Mouse (Mus musculus) spleen, adult 12 weeks (tissue): ENCODE results near the gene Add2.
A peak's percentile ranks its signal among the peaks of the same experiment; 100 is the strongest.

Experiments
- DNase-seq: peaks from one replicate; pipeline ENCODE4 v3.0.0; 2022; ENCODE audit warnings: low spot score

The Add2 gene

DNA sequence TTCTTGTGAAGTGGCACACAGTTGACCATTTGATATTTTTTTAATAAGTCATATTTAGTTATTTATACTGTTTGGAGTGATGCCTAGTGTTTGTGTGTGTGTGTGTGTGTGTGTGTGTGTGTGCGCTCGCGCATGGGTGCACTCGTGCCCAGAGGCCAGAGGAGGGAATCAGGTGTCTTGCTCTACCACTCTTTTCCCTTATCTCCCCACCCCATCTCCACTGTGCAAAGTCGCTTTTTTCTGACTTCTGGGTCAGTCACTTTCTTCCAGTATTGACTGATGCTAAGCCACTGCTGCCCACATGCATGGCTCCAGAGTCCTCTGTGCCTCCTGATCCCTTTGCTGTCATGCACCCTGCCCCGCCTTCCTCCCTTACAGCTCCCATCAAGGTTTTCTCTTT is 112.8 kb downstream of the Add2 start:
- no peak for DNase-seq

DNA sequence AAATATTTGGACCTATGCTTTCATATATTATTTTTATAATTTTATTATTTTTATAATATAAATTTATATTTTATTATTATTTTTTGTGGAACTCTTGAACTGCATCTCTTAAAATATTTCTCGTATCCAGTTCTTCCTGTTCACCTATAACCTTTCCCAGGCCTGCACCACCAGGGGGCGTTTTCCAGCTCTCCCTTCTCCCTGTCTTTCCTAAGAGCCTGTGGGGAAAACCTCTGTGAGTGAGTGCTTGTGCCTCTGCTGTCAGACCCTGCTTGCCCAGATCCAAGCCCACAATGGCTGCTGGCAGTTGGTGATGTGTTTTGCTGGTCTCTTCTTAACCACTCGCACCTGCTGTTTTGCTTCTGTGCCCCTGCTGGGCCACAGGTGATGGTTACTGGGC is 113.3 kb downstream of the Add2 start:
- peak; percentile 21 for DNase-seq

DNA sequence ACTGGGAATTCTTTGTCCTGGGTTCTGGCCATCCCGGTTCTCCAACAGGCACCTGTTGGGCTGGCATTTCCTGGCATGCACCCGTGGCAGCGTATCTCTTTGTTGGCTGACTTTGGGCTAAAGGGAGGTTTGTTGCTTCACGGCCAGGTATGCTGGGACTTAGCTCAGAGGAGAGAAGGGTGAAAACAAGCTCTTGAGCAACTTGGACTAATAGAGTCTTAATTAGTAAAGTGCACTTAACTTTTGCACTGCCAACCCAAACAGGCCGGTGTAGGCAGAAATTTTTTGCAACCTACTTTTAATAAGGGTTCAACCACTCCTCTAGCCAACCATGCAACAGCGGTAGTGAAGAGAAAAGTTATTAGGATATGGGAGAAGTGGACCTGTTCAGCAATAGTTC is 116.5 kb downstream of the Add2 start:
- no peak for DNase-seq

DNA sequence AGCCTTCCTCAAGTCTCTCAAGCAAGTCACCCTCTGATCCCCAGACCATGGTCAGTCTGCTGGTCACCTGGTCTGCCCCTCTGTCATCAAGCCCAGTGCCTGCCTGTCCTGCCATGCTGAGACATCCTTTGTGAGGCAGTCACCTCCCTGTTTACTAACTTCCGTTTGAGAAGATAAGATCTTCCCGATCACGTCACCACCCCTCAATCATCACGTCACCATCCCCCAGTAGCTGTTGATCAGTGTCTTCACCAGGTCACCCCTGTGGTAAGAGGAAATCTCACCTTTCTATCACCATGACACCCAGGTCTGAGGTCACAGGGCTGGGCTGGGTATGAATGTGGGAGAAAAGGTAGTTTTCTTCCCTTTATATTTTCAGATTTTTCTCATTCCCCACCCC is 120.0 kb downstream of the Add2 start:
- DNase-seq, result no peak

DNA sequence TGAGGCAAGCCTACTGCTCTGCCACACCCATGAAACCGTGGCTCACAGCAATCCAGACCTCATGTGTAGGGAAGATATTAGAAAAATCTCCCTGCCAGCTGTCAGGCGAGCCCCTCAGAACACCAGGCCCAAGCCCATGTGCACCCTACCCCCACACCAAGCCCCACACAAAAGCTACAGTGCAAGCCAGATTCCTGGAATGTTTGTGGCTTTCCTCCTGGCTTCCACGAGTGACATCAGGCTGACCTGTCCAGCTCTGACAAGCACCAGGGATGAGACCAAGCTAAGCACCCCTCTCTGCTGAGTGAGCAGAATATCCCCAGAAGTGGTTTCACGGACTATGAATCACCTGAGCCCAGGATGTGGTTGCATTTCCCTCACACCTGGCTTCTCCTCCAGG is 120.5 kb downstream of the Add2 start:
- DNase-seq, result no peak

DNA sequence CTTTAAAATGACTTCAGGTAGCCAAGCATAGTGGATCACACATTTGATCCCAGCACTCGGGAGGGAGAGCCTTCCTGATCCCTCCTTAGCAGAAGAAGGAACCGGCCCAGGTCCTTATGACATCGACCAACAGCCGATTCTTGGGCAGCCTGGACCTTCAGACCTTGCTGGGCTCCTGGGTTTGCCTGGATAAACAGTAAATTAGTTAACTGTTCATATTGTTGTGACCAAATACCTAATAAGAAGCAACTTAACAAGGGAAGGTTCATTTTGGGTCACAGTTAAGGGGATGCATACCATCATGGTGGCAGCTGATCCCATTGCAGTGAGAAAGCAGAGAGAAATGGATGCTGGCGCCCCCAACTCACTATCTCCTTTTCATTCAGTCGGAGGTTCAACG is 124.2 kb downstream of the Add2 start:
- DNase-seq, result no peak

DNA sequence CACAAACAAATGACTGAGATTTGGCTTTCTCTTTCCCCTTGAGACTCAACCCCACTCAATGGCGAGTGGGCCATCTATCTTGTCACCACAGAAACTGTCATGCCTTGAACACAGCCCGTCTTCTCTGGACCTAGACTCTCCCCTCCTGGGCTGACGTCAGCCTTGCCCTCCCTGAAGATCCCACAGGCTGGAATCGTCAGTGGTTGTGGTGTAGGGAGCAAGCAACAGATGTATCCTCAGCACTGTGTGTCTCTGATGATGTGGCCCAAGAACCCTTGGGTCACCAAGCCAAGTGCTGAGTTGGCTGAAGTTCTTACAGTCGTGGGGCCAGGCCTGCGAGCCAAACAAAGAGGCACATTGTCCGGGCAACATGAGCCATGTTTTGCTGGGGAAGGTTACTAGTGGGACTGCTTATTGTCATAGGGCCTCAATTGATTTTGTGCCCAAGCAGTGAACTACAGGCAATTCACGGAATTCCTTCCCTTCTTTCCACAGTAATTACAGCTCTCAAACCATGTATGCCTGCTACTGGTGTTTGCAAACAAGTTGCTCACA is 125.0 kb downstream of the Add2 start:
- no peak for DNase-seq

DNA sequence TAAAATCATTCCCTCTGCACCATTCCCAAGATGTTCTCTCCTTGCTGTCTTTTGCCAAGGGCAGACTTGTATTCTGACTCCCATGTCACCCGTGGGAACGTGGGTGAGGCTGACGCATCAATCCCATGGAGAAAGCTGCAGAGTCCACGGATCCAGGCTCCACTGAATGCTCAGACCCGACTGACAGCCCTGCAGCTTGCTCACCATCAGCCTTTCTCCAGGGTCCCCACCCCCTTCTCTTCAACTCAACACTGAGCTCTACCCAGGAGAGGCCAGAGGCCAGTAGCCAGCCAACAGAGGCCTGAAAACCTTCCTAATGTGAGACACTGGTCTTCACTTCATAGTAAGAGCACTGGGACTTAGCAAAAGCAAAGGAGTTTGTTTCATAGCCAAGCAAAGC is 125.5 kb downstream of the Add2 start:
- DNase-seq, result no peak

DNA sequence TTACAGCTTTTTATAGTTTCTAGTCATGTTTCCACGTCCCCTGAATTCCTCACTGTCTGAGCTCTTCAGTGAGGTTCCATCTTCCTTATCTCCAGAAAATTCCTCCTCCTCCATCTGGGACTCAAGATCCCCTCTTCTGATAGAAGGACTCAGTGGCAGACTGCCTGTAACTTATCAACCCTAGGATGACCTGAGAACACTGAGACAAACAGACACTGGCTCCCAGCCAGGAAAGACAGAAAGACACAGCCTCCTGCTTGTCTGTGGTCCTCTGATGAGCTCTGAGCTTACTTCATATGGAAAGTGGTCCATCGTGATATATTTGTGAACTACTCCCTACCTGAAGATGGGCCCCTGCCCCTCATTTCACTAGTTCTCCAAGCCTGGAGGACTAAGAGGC is 126.0 kb downstream of the Add2 start:
- no peak for DNase-seq

DNA sequence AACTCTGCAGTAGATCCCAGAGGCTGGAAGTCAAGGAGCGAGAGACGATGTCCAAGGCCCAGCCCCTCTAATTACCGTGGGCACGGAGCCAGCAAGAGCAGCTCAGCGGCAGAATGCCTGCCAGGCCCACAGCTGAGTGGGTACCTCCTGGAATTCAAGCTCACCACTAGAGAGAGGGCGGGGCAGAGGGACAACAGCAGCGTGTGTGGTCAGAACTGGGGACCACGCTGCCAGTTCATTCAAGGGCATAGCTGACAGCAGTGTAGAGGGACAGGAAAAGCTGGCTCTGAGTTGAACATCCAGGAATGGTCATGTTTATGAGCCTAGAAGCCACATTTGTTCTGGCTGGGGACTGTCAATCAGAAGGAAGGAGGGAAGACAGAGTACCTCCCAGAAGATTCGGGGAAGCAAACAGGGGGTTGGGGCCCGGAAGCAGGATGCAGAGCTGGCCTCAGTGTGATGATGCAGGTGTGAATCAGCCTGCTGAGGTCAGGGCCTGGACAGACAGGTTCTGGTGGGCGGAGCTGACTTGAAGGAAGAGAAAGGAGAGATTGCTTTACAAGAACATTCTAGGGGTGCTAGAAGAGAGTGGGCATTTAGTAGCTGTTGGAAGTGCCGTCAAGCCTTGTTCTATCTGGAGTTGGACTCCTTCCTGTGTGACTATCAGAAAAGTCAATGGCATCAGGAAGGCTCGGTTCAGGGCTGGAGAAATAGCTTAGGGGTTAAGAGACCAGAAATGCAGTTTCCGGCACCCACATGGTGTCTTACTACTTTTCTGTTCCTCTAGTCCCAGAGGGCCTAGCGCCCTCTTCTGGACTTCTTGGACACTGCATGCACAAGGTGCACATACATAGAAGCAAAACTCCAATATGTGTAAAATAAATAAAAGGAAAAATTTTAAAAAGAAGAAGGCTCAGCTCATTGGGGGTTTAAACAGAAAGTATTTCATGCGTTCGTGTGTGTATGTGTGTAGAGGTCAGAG is 129.1 kb downstream of the Add2 start:
- no peak for DNase-seq

DNA sequence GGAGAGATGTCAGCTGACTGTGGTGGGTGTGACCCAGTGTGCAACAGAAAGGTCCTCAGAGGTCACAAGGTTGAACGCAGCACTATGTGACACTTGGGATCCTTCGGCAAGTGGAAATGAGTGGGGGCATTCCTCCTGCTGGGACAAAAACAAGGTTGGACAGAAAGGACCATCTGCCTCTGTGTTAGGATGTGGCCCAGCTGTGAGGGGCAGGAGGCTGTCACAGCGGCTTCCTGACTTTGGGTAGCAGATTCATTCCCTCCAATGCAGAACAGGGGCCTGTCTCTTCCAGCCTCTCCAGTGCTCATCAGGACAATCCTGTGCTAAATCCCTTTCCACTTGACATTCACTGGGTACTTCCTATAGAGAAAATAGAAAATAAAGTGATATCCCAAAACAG is 132.4 kb downstream of the Add2 start:
- DNase-seq, result no peak

DNA sequence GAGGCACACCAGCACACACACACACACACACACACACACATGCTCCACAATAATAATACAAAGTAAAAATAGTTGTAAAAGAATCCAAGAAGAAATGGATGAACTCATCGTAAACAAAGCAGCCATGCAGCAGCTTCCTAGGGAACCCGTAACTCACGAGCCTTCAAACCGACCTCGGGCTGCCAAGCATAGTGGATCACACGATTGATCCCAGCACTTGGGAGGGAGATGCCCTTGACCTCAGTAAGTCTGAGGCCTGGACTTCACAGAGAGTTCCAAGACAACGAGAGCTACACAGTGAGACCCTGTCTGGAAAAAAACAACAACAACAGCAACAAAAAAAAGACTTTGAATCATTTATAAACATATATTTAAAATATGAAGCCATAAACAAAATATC is 133.1 kb downstream of the Add2 start:
- DNase-seq, result no peak

DNA sequence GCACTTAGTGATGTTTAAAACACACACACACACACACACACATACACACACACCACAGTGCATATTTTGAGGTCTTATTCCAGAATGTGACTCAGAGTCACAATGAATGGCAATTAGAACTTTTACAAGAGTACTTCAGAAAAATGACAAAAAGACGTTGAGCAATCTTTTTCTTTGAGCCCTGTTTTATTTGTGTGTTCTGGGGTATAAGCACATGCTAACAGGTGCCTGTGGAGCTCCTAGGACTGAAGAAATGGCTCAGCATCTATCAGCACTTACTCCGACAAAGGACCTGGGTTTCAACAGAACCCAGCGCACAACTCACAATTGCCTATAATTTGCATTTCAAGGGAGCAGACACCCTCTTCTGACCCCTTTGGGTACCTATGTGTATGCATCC is 135.5 kb downstream of the Add2 start:
- DNase-seq, result no peak

DNA sequence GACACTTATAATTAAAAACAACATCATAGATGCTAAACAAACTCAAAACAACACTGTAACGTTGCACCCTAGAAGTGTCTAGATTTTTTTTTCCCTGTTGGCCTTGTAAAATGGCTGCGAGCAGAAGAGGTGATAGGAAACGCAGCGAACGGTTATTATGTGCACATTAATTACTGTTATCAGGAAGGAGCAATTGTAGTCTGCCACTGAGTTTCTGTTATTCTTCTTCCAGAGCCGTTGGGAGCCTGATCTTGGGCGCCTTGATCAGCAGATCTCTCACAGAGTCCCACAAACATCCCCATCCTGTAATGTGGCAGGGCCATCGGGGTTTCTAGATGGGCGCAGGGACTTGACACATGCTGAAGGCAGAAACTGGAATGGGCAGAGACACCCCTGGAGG is 137.9 kb downstream of the Add2 start:
- no peak for DNase-seq

DNA sequence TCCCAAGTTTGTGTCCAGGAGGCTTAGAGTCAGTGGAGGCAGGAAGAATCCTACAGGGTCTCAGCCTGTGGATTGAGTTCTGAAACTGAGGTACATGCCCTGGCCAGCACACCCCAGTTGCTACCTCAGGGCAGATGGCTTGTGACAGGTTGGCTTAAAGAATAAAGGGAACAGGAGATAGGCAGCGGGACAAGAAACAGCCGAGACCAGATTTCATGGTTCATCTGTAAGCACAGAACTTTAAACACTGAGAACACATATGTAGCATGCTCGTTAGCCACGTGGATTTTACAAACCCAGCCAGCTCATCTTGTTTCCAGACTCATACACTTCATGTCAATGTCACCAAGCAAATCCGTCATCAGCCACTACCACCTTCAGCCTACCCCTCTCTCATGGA is 139.4 kb downstream of the Add2 start:
- DNase-seq, result no peak

DNA sequence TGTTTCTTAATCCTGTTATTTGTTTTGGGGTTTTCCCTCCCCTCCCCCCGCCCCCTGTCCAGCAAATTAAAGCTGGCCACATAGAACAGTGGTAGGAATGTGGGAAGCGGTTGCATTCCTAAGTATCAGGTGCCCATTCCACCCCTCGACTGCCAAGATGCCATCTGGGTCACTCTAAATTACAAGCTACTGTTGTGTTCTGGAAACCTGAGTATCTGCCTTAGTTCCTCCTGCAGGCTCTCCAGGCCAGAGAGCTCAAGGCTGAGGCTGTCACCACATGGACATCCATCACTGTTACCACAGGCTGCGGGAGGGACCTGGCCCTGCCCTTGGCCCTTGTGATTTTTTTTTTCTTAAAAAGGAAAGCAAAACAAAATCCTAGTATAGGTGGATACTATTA is 140.7 kb downstream of the Add2 start:
- DNase-seq, result no peak
